Mouse (Mus musculus): ENCODE measurements around the gene Gbx2.

DNA sequence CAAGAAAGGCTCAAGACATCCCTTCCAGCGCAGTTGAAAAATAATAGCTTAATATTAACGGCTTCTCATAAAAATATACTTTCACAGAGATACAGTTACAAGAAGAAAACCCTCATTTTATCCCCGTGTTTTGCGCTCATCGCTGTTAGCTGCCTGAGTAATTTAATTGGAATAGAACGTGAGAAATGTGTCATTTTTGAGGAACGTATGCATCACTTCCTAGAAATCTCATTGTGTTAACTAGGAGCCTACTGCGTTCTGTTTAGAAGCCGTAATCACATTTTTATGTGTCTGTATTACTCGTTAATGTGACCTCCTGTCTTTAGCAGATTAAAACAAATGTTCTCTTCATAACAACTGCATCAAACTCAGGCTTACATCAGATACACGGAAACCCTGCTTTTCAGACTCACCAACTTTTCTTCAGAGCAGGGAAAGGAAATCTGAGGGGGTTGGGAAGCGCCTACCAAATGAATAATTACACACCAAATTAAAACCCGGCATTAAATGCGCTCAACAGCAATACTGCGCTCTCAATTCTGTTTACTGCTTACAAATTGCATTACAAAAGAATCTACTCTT, 11.5 kb upstream of the Gbx2 start:
- no peak for TF ChIP-seq CTCF (IDR thresholded peaks at IDR 0.05; ENCODE audit: borderline replicate concordance, extremely low read depth, insufficient read depth, insufficient read length)
- TF ChIP-seq POLR2A (IDR thresholded peaks at IDR 0.05; ENCODE audit: borderline replicate concordance, extremely low read depth, insufficient read depth, insufficient read length, poor library complexity, severe bottlenecking) = no peak
